Mouse (Mus musculus): Measurements from ENCODE around the gene Smim6.

GRCm38 (mm10) chr11:115933108-115933746, 21.4 kb downstream of the Smim6 start, which contains the start of the genes Sap30bp and Recql5:
- TF ChIP-seq POLR2A (IDR thresholded peaks at IDR 0.05; ENCODE audit: low read depth, low read length) (peak; percentile 0; the same call in 1 of the 2 replicates), CTCF (IDR thresholded peaks at IDR 0.05; ENCODE audit: extremely low read depth, insufficient read depth, insufficient read length, insufficient replicate concordance) (no peak)

Measured in spleen, adult 2 months (tissue).